Mouse (Mus musculus) heart, adult 8-10 months (tissue): ENCODE measurements around the gene Mug1. TPM values are rescaled to one million over a fixed set of nuclear protein-coding genes. Genes with fewer than 3 reads are reported as not detected.
"Not testable (repeated sequence)": the region's sequence is repeated elsewhere in the genome, so short reads cannot be mapped to it uniquely, and the experiment has no call there.

Experiments
- DNase-seq: peaks from one replicate; pipeline ENCODE4 v3.0.0; 2022; ENCODE audit warnings: low spot score
- total RNA-seq, 4 experiments: library from RNA; stranded (reverse); gene quantifications; 2 replicates each; pipeline ENCODE4 v1.2.4; 2022

Mug1 gene
- total RNA-seq: not detected

DNA sequence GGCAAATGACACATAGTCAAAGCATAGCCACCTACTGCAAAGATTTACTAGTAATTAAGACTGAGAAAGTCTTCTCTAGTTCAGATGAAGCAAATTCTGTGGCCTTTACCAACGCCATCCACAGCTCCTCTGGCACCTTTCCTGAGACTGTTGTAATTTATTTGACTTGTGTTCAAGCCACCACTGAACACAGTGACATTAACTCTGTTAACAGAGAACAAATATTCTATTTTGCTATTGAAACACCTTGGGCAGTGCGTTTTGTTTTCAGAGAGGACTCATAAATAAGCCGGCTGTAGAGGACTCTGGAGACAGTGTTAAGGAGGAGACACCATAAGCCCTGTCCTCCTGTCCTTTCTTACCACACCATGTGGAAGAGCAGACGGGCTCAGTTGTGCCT is at the start of gene Mug1:
TSS of gene Mug1 (plus strand) at position 271 of the 400 bp plus-strand sequence.
- DNase-seq: not testable (repeated sequence)

DNA sequence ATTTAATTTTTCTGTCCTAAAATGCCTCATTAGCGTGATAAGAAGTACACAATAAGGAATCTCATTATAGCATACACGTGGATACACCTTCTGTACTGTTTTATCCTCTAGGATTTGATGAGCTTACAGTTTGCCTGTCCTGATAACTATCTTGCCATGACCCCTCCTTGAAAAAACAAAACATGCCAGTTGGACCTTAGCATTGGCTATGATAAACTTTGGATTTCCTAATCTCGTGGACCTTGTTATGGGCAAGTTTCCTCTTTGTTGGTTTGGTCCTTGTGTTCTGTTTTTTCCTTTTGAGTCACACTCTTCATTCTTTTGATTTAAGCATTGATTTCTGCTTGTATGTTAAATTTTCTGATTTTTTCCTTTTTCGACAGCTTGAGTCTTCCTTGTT is 10.3 kb upstream of the Mug1 start:
- DNase-seq: no peak

DNA sequence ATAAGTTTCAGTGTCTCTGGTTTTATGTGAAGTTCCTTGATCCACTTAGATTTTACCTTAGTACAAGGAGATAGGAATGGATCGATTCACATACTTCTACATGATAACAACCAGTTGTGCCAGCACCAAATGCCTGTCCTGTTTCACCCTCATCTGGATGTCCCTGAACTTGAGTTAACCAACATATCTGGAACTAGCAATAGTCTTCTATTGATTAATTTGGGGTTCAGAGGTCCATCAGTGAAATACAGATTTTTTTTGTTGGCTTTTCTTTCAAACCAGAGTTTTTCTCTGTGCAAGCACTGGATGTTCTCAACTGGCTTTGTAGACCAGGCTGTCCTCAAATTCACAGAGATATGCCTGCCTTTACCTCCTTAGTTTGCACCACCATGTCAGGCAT is 2.0 kb upstream of the Mug1 start:
- no peak for DNase-seq

DNA sequence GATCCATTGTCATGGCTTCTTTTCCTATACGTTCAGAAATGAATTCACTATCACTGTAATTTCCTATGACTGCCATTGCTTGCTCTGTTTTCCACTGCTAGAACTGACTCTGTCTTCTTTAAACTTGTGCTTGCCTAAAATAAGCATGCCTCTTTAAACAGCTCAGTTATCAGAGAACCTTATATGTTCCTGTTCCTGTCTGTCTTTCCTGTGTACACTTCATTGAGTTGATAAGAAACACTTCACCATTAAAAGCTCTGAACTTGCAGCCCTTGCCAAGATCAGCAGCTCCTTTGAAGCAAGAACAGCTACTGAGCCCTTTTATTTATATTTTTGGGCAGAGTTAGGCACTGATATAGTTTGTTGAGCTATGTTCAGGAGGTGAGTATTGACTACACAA is 10.0 kb downstream of the Mug1 start:
- DNase-seq: peak; percentile 6

Other genes starting within 250 kb of the Mug1 start
- gene A2m, start 203.2 kb upstream of the Mug1 start, total RNA-seq: 1 to 10 TPM in 1 of 4 experiments, under 1 TPM in 3; 0.47 to 1.1 (median 0.90) TPM
- not detected for gene Gm7298, start 105.6 kb upstream of the Mug1 start, total RNA-seq
- not detected for gene Mug2, start 168.2 kb downstream of the Mug1 start, total RNA-seq